Mouse (Mus musculus) urinary bladder, adult 2 months (tissue): ENCODE results near the gene Zfp174. TPM values are rescaled to one million over a fixed set of nuclear protein-coding genes. Genes with fewer than 3 reads are reported as not detected.
A peak's percentile ranks its signal among the peaks of the same experiment; 100 is the strongest.

Experiments used
- DNase-seq: peaks from one replicate; pipeline ENCODE4 v3.0.0; 2022; ENCODE audit warnings: low spot score
- polyA plus RNA-seq: library from polyadenylated mRNA; depleted of rRNA; stranded (reverse); fragments of >200 nt; gene quantifications from 2 replicates; pipeline ENCODE4 v1.2.3, GENCODE M21; 2012; rRNA removed

Gene Zfp174
- polyA plus RNA-seq, 1 experiment = 3.0 TPM

DNA sequence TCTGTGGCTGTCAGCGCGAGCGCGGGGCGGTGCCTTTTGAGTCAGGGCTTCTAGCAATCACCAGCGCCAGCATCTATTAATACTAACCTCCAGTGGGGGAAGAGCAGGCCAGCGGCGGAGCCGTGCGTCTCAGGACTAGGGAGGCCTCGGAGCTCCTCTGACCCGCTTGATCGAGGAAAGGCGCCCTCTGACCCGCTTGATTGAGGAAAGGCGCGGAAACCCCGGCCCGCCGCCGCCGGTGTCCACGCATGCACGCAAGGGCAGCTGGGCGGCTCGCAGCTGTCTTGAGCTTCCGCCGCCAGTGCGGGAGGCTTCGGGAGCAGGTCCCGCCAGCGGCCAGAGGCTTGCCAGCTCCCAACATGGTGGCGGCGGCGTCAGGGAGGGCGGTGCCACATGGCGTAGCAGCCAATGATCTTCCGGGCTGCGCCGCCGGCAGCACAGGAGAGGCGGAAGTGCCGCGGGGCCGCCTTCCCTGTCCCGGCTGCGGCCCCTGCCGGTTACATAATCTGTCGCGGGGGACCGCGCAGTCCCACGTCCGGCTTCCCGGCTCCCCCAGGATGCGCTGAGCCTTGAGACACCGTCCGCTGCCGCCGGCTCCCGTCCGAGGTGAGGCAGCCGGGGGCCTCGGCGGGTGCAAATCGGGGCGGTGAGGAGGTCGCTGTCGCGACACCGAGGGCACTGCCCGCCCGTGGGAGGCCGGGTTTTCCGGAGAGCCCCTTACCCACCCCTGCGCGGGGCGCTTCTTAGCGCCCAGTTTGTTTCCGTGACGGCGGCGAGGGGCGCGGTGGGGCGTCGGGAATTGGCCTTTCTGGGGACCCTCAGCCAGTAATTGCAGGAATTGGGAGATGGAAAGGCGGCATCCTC, 37.4 kb downstream of the Zfp174 start, which contains the start of the genes Zfp597 and Gm20695:
Zfp597 (minus strand) TSS at position 361 of the 864 bp plus-strand sequence.
Gm20695 (plus strand) TSS at position 448 of the 864 bp plus-strand sequence.
- DNase-seq = peak; percentile 94

DNA sequence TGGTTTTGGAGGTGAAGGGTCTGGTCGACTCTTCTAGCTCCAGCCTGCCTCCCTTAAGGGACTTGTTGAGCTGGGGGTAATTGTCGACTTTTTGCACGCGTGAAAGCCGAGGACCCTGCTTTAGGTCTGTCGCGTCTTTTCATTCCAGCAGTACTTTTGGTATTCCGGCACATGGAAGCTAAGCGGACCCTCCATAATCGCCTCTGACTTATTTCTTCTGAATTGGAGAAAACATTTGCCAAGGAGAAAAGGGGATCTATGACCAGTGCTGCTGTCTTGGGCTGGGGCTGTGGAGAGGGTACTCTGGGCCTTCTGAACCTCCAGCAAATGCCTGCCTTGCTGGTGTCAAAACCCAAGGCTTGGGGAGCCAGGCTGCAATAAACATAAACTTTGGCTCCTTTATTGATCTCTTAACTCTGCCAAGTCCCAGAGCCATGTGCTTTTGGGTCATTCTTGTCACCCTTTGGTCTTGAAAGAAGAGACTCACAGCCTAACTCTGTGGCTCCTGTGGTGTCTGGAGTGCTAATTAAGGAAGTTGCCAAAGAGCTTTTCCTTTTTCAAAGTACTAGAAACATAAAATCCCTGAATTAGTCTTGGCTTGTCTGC, 38.1 kb downstream of the Zfp174 start:
- no peak for DNase-seq

DNA sequence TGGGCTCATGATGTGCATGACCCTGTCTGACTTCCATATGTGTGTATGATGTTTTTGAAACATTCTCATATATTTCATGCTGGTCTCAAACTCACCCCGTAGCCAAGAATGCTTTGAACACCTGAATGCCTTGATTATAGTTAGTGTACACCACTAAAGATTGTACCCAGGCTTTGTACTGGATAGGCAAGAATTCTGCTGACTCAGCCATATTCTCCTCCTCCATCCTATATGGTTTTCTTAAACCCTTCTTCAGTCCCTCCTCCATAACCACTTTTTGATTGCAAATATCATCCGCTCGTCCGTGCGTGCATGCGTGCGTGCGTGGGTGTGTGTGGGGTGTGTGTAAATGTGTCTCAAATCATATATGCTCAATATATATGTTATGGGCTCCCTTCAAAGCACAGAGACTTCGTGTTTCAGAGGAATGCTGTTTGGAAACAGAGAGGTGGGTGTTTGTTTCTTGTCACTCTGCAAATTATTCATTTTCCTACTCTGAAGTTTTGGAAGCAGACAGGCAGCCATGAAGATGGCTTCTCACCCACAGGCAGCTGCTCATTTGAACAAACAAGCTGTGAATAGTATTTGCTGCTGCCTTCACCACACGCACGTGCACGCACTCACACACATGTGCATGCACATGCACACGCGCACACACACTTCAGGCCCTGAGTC, 44.7 kb downstream of the Zfp174 start:
- DNase-seq = no peak

DNA sequence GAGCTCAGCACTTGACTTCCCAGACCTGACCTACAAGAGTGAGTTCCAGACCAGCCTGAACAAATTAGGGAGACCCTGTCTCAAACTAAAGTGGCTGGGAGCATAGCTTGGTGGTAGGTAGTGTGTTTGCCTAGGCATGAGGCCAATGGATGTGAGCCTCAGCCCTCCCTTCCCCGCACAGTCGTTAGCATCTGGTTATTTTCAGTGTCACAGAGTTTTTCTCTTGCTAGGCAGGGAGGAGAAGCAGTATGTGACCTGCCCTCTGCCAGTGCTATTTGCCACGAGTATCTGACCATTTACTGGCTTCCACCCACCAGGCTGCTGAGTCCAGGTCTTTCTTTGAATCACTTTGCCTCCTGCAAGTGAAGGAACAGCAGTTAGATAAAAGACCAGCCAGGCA, 46.7 kb downstream of the Zfp174 start:
- no peak for DNase-seq

DNA sequence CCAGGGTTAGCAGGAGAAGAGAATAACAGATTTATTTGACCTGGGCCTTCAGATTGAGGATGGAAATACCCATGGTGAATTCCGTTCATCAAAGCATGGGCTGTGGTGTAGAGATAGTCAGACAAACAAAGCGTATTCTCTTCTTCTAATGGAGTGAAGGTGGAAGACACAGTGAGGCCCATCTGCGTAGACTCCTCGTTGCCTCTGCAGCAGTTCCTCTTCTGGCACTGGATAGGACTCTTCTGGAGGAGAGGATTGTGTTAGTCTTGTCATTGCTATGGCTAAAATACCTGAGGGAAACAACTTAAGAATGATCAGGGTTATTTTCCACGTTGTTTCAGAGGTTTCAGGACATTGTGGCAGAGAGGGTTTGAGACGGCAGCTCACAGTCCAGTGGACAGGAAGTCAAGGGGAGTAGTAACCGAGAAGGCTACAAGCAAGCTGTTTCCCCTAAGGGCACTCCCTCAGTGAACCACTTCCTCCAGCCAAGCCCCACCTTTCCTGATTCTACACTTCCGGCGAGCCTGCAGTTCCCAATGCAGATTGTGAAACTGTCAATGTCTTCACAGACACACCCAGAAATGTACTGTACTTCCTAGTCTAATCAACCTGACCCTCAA, 48.2 kb downstream of the Zfp174 start:
- no peak for DNase-seq

DNA sequence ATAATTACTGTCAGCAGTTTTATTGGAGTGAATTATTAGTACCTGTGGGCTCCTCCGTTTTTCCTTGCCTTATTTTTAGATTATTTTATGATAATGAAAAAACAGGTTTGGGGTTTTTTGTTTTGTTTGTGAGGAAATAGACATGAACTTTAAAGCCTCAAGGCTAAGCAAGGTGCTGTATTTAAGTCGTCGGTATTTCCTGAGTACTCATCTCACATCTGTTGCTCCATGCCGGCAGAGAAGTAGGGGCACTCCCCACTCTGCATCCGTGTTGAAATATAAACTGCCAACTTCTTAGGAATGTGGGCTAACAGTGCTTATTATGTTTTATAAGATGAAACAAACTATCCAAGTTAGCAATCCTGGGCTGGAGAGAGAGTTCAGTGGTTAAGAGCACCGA, 49.0 kb downstream of the Zfp174 start:
- DNase-seq = no peak

DNA sequence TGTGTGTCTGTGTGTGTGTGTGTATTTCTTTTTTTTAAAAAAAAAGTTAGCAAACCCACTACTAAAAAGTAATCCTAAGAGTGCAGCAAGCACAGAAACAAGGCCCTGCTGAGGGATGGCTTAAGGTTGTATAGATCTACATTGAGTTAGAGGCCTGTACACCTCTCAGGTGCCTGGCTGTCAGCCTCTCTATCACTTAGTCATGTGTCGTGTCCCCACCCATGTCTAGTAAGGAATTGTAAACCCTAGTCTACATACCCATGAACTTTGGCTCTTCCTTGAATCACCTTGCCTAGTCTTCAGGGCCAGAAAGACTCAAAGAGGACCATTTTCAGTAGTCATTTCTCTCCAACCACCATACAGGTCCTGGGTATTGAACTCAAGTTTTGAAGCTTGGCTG, 49.5 kb downstream of the Zfp174 start:
- no peak for DNase-seq

DNA sequence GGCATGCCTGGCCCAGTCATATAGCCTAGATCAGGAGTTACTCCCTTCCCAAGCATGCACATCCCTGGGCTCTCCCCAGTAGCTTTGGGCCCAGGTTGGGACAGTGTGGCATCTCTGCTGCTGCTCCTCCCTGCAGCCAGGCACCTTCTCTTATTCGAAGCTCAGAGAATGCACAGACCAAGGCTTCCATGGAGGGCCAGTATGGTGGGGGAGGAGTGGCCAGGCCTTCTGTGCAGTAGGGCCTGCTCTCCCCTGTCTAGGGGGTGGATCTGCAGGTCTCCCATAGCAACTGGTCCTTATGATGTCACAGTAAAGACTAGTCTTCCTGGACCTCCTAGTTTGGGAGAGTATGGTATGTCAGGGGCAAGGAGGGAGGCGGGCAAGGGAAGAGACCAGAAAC, 60.4 kb downstream of the Zfp174 start:
- no peak for DNase-seq

Other genes starting within 250 kb of the Zfp174 start
- 0.22 and 0.29 TPM in 2 replicates for gene Mefv, start 129.2 kb upstream of the Zfp174 start, polyA plus RNA-seq
- 19.3 and 20.8 TPM in 2 replicates for gene Zfp263, start 103.2 kb upstream of the Zfp174 start, polyA plus RNA-seq
- gene Olfr15, start 16.4 kb upstream of the Zfp174 start, polyA plus RNA-seq = 0.07 TPM in 1 of 2 replicates, not detected in the other
- 54.1 and 60.6 TPM in 2 replicates for gene Naa60, start 25.1 kb downstream of the Zfp174 start, polyA plus RNA-seq
- 7.3 and 7.8 TPM in 2 replicates for gene Zfp597, start 37.3 kb downstream of the Zfp174 start, polyA plus RNA-seq
- 0.25 and 0.62 TPM in 2 replicates for gene Gm20695, start 37.4 kb downstream of the Zfp174 start, polyA plus RNA-seq
- gene 1700037C18Rik, start 61.4 kb downstream of the Zfp174 start, polyA plus RNA-seq = 5.8 and 7.0 TPM in 2 replicates
- 19.5 and 20.3 TPM in 2 replicates for gene Cluap1, start 61.5 kb downstream of the Zfp174 start, polyA plus RNA-seq
- gene Nlrc3, start 129.4 kb downstream of the Zfp174 start, polyA plus RNA-seq = 1.3 and 1.4 TPM in 2 replicates
- gene Slx4, start 156.5 kb downstream of the Zfp174 start, polyA plus RNA-seq = 17.5 and 18.2 TPM in 2 replicates
- not detected in 2 replicates for gene Dnase1, start 189.7 kb downstream of the Zfp174 start, polyA plus RNA-seq
- gene Trap1, start 230.6 kb downstream of the Zfp174 start, polyA plus RNA-seq = 76.9 and 84.2 TPM in 2 replicates